Mouse (Mus musculus) right cerebral cortex, adult 18-20 months (tissue): Measurements from ENCODE around the gene Trp53rkb.

Experiments
- DNase-seq: peaks from one replicate; pipeline ENCODE4 v3.0.0; 2022; ENCODE audit warnings: mixed read lengths

Trp53rkb gene

DNA sequence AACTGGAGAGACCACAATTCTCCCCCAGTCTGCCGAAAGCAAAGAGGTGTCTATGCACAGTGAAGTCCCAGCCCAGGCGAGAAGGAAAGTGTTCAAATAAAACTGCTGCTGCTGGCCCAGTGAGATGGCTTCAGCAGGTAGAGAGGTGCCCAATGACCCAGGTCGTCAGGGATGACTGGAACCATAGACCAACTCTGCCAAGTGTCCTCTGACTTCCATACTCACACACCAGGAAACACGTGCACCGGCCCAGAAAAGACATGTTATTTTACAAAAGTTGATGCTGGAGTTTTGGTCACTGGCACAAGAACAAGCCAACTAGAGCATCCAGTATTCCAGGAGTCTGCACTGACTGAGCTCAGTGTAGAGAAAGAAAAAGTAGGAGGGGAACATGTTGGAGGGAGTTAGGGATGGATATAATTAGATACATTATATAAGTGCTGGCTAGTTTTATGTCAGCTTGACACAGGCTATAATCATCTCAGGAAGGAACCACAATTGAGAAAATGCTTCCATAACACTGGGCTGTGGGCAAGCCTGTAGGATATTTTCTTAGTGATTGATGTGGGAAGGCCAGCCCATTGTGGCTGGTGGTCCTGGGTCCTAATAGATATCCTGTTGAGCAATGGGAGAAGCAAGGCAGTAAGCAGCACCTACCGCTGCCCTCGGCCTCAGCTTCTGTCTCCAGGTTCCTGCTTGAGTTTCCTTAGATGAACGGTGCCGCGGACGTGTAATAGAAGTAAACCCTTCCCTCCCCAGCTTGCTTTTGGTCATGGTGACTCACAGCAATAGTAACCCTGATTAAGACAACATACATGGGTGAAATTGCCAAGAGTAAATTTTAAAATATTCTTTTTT lies 7.5 kb downstream of the Trp53rkb start:
- peak; percentile 38 for DNase-seq

DNA sequence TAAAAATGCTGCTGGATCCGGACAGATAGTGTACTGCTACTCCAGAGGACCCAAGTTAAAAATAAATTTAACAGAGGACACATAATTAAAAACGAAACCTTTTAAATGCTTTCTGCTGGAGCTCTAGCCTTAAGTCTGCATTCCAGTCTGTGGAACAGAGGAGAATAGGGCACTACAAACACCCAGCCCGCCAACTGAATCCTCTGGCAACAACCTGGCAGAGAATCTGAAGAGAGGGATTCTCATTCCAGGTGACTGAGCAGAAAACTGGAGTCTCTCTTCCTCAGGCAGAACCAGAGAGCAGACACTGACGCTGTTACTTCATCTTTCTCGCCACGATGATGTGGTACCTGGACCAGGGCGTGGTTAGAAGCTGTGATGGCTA lies 8.1 kb downstream of the Trp53rkb start:
- DNase-seq = peak; percentile 39

DNA sequence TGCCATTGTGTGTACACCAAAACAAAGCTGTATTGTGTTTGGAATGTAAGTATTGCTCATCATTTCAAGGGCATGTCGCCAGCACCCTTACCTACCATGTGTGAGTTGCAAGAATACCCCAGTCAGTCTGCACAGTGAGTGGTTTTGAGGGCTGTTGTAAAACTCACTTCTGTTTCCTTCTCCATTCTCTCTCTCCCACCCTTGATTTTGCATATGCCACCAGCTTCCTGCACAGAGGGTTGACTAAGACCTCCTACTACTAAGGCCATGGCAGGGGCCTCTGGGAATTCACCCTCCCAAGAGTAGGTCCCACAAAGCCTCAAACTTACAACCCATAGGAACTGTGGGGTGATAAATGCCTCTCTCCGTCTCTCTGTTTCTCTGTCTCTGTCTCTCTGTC lies 9.1 kb downstream of the Trp53rkb start:
- DNase-seq = no peak

DNA sequence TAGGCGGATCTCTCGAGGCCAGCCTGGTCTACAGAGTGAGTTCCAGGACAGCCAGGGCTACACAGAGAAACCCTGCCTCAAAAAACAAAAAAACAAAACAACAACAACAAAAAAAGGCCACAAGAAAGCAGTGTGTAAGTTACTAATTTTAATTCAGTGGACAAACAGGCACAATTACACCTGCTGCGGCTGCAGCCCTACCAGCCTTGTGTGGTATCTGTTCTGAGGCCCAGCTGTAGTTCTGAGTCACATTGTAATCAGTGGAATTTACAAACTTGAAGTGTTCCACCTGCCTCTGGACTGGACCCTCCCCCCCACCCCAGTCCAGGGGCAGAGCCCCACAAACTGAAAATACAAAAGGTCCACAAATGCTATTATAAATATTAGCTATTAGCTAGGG lies 11.0 kb downstream of the Trp53rkb start:
- no peak for DNase-seq

DNA sequence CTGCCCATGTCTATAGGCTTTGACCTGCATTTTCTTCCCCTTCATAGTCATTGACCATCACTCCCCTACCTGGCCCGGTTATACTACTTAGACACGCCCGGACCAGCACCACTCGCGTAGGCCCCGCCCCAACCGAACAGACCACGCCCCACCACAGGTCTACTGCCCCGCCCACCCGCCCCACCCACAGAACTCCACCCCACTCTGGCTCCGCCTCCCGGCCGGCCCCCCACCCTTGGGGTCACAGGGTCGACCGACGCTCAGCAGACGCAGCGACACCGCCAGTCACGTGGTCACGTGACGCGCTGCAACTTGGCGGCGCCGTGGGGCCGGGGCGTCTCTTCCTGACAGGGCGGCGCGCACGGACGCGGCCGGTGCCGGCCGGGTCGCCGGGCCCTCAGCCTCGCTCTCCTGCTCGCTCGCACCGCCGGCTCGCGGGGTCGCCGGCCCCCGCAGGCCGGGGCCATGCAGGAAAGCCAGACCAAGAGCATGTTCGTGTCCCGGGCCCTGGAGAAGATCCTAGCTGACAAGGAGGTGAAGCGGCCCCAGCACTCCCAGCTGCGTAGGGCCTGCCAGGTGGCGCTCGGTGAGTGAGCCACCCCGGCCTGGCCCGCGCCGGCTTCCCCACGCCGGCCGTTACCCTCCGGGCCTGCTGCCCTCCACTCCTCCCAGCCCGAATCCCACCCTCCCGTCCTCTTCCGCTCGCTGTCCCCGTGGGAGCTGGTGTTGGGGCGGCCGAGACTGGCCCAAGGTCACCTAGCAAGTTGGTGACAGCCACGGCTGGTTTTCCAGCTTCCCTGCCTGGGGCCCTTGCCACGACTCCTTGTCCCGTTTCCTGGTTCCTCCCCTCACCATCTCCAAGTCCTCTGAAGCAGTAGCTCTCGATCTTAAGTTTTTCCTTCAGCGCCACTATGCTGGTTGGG lies 13.2 kb downstream of the Trp53rkb start, which contains the start of gene Arfgef2:
Arfgef2 (plus strand) TSS at position 339 of the 923 bp plus-strand sequence.
- DNase-seq = peak; percentile 89

DNA sequence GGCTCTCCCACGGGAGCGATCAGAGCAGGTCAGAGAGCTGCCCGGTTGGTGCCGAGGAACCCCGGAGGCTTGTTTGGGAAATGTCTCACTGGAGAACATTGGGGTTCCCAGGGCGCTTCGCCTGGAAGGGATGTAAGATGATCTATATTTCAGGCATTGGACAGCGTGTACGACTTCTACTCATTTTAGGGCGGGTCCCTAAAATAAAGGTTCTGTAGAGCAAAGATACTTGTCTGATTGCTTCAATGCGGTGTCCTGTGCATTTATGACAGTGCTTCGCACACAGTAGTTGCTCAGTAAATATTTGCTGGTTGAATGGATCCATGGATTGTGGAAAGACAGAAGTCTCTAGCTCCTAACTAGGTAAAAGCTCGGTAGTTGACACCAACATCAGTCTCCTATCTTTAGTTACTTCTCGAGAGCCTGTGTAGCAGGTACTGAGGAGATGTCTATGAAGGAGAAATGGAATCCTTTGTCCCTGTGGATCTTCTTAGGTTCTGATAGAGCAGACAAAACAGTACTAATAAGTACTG lies 13.9 kb downstream of the Trp53rkb start:
- DNase-seq = no peak

DNA sequence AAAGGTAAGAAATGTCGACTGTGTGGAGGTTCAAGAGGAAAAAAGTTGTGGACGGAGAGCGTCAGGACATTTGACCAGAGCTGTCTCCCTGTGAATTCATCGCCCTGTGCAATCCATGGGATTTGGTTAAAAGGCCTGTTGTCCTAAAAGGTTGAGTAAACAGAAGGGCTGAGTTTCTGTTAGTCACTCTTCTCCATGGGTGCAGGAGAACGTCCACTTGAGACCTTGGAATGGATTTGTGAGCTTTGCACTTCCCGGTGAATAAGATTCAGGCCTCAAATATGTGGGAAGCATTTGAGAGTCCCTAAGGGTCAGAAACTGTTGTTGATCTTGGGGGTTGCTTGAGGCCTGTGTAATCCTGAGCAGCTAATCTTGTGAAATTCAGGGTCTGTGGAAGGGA lies 14.5 kb downstream of the Trp53rkb start:
- no peak for DNase-seq

DNA sequence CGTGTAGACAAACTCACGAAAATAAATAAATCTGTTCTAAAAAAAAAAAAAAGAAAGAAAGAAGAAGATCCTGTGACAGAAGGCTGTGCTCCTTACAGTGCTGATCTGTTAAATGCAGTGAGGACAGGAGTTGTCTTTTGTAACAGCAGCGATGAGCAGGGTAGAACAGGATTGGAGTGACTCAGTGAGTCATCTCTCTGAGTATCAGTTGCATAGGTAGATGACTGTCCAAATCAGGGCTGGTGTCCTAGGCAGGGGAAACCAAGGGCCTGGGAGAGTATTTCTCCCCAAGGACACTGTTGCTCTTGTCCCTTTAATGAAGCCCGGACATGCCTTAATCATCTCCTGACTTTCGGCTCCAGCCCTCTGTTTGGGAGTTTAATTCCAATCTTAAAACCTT lies 17.2 kb downstream of the Trp53rkb start:
- no peak for DNase-seq

DNA sequence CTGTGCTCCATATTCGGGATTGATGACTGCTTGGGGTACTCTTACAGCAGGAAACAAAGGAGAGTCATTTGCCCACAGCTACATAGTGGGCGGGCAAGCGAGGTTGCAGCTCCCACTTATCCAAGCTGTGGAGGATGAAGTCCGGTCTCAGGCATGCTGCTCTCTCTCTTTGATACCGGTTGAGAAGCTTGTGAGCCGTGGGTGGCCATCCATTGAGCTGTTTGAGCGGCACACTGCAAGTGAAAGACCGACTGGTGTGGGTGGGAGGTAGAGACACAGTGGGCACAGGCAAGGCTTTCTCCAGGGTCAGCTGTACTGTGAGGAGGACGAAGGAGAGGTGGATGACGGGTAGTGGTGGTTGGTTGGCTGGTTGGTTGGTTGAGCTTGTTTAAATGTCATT lies 18.5 kb downstream of the Trp53rkb start:
- DNase-seq = peak; percentile 56

DNA sequence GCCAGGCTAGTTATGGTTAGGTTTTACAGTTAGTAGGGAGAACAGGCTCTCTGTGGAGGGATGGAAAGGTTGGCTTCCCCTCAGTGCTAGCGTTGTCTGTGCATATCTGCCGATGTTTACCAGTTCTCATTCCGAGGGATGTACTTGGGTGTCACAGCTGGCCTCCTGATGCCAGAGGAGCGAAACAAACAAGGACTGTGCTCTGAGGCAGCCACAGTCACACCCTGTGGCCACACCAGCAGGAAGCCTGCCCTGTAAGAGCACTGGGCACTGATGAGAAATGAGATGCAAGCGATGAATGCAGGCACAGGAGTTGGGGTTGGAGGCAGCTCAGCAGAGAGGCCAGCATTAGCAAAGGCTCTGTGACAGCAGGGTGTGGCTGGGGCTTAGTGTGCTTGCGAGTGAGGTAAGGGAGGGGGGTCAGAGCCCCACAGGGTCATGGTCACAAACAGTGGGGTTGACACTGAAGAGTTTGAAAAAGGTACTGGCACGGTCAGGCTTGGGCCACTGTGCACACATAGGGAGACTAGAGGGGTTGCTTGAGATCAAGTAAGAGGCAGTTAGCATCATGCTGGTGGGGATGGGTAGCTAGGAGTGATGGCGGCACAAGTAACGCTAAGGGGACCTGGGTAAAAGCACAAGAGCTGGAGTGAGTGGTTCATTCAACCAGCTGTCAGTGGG lies 26.3 kb downstream of the Trp53rkb start:
- no peak for DNase-seq

DNA sequence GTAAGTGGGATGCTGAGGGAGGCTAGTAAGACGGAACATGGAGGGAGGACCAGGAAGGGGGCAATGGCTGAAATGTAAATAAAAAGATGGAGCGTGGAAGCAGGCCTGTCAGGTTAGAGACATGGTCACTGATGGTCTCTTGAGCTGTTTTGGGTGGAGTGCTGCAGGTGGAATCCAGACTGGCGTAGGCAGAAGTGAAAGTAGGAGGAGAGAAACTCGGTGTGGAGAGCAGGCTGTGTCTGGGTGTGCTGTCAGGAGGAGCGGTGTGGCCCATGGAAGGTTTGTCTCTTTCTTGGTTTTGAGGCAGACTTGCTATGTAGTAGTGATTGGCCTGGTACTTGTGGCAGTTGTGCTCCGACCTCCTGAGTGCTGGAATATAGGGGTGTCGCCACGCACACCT lies 27.5 kb downstream of the Trp53rkb start:
- DNase-seq = no peak

DNA sequence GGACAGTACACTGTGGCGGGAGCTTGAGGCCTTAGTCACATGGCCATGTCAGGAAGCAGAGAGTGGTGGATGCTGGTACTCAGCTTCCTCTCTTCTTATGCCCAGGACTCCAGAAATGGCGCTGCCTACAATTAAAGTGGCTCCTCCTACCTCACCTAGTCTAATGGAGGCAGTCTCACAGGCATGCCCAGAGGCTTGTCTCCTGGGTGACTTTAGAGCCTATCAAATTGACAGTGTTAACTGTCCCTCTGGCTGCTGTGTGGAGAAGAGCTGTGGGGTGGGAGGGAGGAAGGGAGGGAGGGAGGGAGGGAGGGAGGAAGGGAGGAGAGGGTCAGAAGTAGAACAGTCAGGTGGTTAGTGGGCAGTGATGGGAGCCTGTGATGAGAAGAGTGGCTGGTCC lies 28.5 kb downstream of the Trp53rkb start:
- DNase-seq = no peak

DNA sequence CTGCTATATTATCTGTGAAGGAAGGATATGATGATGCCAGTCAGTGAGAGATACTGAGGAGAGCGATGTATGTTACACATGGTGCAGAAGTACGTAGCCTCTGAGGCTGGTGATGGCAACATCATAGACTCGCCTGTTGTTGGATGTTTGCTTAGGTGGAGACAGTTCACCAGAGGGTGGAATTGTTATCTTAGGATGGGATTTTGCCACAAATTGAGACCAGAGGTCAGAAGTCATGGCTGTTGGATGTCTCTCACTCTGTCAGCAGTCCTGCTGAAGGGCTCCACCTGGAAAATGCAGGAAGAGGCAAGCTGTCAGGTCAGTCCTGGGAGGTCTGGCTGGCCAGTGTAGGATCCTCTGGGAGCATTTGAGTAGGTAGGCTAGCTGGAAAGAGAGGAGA lies 29.1 kb downstream of the Trp53rkb start:
- no peak for DNase-seq

DNA sequence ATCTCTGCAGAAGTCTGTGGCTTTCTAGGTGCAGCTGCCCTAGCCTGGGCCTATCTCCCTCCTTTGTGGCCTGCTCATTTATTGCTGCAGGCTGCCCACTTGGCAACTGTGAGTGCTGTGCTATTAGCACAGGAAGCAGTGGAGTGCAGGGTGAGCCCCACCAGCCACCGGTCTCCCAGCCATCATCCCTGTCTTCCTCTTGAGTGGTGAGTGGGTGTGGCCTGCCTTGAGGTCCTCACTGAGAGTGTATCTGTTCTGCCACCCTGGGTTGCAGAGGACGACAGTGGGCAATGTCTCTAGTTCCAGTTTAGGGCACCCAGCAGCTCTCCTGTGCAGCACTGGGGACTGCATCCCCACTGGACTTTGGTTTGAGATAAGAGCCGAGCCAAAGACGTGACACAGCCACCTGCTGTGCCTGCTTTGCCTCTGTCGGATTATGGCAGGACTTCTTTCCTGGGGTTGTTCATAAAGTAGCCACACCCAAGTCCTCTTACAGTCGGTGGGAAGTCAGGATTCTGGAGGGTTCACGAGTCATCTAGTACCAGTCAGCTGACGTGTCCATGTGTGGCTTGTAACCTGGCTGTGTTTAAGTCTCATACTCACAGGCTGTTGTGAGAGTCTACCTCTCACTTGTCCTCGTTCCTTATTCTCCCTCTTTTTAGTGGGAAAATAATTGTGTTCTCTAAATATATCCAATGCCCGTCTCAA lies 29.9 kb downstream of the Trp53rkb start:
- no peak for DNase-seq

DNA sequence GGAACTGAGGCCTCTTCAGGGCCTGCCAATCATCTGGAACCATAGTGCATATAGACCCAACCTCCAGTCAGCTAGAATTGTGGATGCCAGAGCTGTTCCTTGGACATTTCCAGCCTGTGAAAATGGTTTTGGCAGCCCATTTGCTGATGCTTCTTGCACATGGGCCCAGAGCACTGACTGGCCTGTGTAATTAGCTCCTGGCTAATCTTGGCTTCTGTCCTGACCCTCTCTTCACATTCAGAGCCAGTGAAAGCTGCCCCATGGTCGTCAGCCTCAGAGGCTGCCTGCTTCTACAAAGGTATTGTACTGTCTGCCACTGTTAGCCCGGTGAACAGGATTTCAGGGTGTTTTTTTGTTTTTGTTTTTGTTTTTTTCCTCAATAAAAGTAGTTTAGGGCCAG lies 30.6 kb downstream of the Trp53rkb start:
- DNase-seq = no peak

DNA sequence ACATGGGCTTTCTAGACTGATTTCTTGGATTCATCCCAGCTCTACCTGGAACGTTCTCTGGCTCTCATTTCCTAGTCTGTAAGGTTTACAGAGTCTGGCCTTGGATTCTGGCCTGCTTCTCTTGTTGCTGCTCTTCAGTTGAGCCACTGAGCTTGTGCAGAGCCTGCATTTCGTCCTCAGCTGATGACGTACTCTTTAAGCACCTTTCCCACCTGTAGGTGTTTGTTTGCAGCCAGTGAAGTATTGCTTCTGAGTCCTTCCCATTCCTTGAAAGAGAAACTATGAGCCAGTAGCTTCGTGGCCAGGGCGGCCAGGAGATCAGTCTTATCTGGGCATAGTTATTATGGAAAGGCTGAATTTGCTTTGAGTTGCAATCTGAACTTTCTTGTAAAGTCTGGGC lies 32.1 kb downstream of the Trp53rkb start:
- no peak for DNase-seq

DNA sequence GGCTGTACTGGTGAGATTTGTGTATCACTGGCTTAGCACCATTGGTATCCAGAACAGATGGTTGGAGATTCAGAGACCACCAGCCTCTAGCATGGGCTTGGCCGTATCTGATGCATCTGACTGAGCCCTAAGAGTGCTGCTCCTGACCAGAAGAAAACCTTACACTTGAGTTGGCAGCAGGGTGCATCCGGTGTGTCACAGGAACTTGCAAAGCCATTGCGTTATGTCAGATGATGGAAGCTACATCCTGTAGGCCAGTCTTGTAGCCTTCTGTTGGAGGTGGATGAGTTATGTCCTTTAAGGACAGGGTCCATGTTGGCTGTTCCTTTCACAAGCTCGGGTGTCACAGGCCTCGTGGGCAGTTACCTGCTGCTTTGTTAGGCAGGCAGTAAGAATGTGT lies 32.7 kb downstream of the Trp53rkb start:
- no peak for DNase-seq

DNA sequence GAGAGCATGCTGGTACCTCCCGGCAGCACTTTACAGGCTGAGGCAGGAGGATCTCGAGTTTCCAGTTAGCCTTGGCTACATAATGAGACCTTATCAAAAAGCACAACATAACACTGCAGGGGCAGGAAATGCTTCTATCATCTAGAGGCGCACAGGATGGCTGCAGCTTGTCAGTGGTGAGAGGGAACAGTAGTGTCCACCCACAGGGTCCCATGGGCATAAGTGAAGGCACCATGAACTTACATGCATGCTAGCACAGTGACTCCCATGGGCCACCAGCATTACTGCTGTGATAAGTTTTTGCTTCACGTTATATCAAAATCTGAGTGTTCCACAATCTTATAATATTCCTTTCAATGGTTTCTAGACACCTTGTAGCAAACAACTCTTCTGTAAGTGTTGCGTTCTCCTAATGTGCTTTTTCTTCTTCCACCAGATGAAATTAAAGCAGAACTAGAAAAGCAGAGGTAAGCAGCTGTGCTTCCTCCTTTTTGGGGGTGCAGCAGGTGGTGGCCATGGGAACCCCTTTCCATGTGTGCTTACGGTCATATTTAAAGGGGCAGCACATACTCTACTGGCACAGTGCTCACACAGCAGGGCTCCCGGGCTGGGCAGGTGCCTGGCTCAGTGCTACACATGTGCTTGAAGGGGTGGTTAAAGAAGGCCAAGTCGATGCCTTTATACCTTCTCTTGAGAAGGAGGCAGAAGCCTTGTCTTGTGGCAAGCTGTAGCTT lies 34.3 kb downstream of the Trp53rkb start:
- no peak for DNase-seq

DNA sequence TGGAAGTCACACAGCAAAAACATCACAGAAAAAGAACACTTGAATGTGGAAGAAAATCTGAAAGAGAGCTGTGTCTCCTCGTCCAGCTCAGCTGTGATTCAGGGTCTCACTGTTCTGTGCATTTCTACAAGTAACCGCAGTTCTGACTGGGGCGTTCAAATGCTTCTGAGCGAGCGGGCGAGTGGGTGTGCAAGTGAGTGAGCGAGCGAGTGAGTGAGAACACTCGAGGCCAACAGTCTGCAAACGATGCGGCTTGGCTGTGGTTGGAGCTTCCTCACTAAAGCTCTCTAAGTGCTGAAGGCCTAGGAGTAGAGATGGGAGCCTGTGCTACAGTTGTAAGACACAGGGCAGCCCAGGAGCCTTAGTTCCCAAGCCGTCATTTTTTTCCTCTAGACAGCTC lies 36.0 kb downstream of the Trp53rkb start:
- peak; percentile 81 for DNase-seq

DNA sequence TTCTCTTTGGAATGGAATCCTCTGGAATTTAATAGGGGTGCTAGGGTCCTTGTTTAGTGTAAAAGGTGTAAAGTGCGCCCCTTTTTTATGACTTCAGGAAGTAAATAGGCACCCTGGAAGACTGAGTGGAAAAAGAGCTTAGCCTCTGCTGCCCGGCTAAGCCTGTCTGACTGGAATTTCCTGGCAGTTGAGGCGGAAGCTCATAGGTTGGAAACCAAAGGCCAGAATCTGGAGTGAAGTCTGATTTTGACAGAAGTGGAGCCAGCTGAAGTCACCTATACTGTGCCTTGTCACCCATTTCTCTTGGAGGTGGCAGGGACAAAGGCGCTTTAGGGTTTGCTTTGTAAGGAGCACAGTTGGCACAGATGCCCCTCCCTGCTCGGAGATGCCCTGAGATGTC lies 38.0 kb downstream of the Trp53rkb start:
- no peak for DNase-seq

DNA sequence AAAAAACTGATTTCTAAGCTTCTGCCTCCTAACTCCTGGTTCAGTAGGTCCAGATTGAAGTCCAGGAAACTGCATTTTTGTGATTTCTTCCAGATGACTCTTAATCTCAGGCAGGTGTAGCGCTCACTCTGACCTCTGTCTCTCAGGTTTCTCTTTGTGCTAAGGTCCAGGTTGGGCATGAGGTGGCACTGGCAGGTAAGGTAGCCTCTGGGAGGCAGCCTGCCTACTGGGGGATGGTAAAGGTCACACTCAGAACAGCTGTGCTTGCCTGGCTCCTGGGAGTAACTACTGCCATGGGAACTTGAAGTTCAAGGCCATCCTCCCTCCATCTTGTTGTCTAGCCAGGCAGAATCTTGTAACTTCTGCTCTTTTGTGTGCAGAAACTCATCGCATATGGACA lies 41.8 kb downstream of the Trp53rkb start:
- no peak for DNase-seq

DNA sequence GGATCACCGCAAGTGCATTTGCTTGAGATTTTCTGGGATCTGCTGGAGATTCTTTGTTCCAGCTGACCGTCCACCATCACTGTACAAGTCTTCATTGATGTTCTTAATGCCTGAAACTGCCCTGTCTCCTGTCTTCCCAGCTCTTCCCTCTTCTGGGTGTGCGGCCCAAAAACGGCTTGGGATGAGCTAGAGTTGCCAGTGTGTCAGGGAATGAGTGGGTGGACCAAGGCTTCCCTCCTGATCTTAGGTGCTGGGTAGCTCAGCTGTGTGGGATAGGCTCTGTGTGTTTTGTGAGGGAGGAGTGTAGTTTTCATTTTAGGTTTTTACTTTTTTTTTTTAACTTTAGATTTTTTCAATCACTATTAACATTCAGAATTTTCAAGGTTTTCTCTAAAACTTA lies 42.5 kb downstream of the Trp53rkb start:
- peak; percentile 60 for DNase-seq
